20 mouse cellular contexts compared by ENCODE assay signal in genomic region chr8:97722627-97723026, GRCm38 (mm10).
A peak's percentile ranks its signal among the peaks of the same experiment; 100 is the strongest.
DNase-seq lines count a peak whose midpoint lies in the region; ATAC-seq and TF ChIP-seq lines count a peak whose summit lies in the region.
"Had no signal": no experiment of that assay in that cellular context is flagged by ENCODE, and none has a peak within 500 bp of the region (broad histone marks: within the 10 kb centered on the region; RNA-seq: fewer than 3 reads in every experiment).

No protein-coding gene starts in this region.

- H3K36me3 ChIP-seq in G1E (replicated peaks) (no peaks in the 10 kb centered on the region), MEL (ENCODE audit: control insufficient read depth in 1 of 2, insufficient read depth in 2 of 2, low read length in 2 of 2) (peaks cover 0 to 10% of the 10 kb centered on the region in 2 experiments; a peak in 2 of 4 replicates)
- H3K36me3 ChIP-seq in stomach, postnatal 0 days (ENCODE audit: control insufficient read depth, insufficient read depth, low read length) = no peaks in the 10 kb centered on the region

- TF ChIP-seq EP300 in MEL (IDR thresholded peaks at IDR 0.05; ENCODE audit: low read depth in 1 of 2, low read length in 2 of 2) = peak; percentile 87 to 89
- TF ChIP-seq EP300 in stomach, postnatal 0 days (optimal IDR thresholded peaks at IDR 0.05) = no peak

- no peak overlapping the region for H3K4me3 ChIP-seq in G1E (ENCODE audit: low read depth, low read length)
- H3K4me3 ChIP-seq in MEL (ENCODE audit: control insufficient read depth in 1 of 2, insufficient read depth in 1 of 2, low read depth in 2 of 2, low read length in 2 of 2) = no peak overlapping the region
- no peak overlapping the region for H3K4me3 ChIP-seq in stomach, postnatal 0 days (ENCODE audit: low read depth, low read length)

- H3K27me3 ChIP-seq in G1E (ENCODE audit: insufficient read depth, low read length) (no peaks in the 10 kb centered on the region), MEL (ENCODE audit: control insufficient read depth in 1 of 2, insufficient read depth in 2 of 2, low read length in 2 of 2) (no peaks in the 10 kb centered on the region)
- H3K27me3 ChIP-seq in stomach, postnatal 0 days (ENCODE audit: control insufficient read depth, insufficient read depth, low read length) = no peaks in the 10 kb centered on the region
- H3K27me3 ChIP-seq: CH12.LX, Patski had no signal

- TF ChIP-seq POLR2A in MEL (IDR thresholded peaks at IDR 0.05; ENCODE audit: control insufficient read depth in 1 of 2, insufficient read depth in 1 of 2, low read depth in 1 of 2, low read length in 2 of 2, poor library complexity in 1 of 2) = no peak

- ATAC-seq in G1E (ENCODE audit: extremely low read depth, insufficient number of reproducible peaks, low FRiP score, poor library complexity, severe bottlenecking) = 0 out of 2 replicates have a peak, but pooled peaks have one; percentile 8
- no peak for ATAC-seq in stomach, postnatal 0 days (ENCODE audit: low FRiP score, low TSS enrichment)
- ATAC-seq: activated CD4-positive, CD25-positive, alpha-beta regulatory T cell, adult 4 months; CD4-positive, CD25-positive, alpha-beta regulatory T cell, adult 4 months; Patski had no signal

- no peak overlapping the region for H3K9ac ChIP-seq in MEL (ENCODE audit: control insufficient read depth, low read depth, low read length, poor library complexity, severe bottlenecking)
- no peak overlapping the region for H3K9ac ChIP-seq in stomach, postnatal 0 days (ENCODE audit: low read length)

- H3K9me3 ChIP-seq in G1E (replicated peaks) (no peaks in the 10 kb centered on the region), MEL (replicated peaks; ENCODE audit: insufficient read depth, low read length) (no peaks in the 10 kb centered on the region)
- H3K9me3 ChIP-seq in stomach, postnatal 0 days (ENCODE audit: control insufficient read depth, low read length) = no peaks in the 10 kb centered on the region

- no peak overlapping the region for H3K4me2 ChIP-seq in stomach, postnatal 0 days (replicated peaks; ENCODE audit: low read depth)

- TF ChIP-seq CTCF in G1E (IDR thresholded peaks at IDR 0.05; ENCODE audit: low read depth, low read length) (no peak), MEL (IDR thresholded peaks at IDR 0.05 in 2 of 3, conservative IDR thresholded peaks at IDR 0.05 in 1 of 3; ENCODE audit: control insufficient read depth in 1 of 3, insufficient read depth in 1 of 3, low read depth in 2 of 3, low read length in 3 of 3, poor library complexity in 1 of 3, severe bottlenecking in 1 of 3) (no peak)
- TF ChIP-seq CTCF in stomach, postnatal 0 days (IDR thresholded peaks at IDR 0.05; ENCODE audit: low read depth) = no peak

- DNase-seq in G1E (ENCODE audit: low spot score) (no peak), MEL (ENCODE audit: low read depth, low spot score) (peak; percentile 64)
- DNase-seq in stomach, postnatal 0 days (ENCODE audit: low spot score) = no peak
- no peak for DNase-seq in cerebellum, adult 8-10 months
- DNase-seq: adrenal gland, adult 2 months; adrenal gland, adult 8-10 months; adrenal gland, postnatal 10 days; adrenal gland, postnatal 14 days; adrenal gland, postnatal 25 days; adrenal gland, postnatal 36 days; B cell, adult 2 months; cerebellum, adult 11 months; cerebellum, adult 11-12 months; cerebellum, adult 18-20 months; cerebellum, adult 2 months; cerebellum, adult 9-10 months had no signal

- no peak for TF ChIP-seq RAD21 in MEL (IDR thresholded peaks at IDR 0.05; ENCODE audit: low read depth, low read length)

- H3K27ac ChIP-seq in MEL (ENCODE audit: control insufficient read depth, low read depth, low read length) = peak overlapping the region; percentile 37
- H3K27ac ChIP-seq in stomach, postnatal 0 days (replicated peaks) = no peak overlapping the region

- 77% methylated on average over 4 of the region's 4 CpGs for WGBS in stomach, postnatal 0 days

- no peaks in the 10 kb centered on the region for H3K4me1 ChIP-seq in G1E (ENCODE audit: insufficient read depth, low read depth, low read length)
- H3K4me1 ChIP-seq in MEL (ENCODE audit: control insufficient read depth in 1 of 2, insufficient read depth in 2 of 2, low read length in 2 of 2) = peaks cover 7% of the 10 kb centered on the region in 2 experiments
- H3K4me1 ChIP-seq in stomach, postnatal 0 days (replicated peaks; ENCODE audit: control insufficient read depth, insufficient read depth) = no peaks in the 10 kb centered on the region

- no peaks in the 10 kb centered on the region for H3K79me2 ChIP-seq in MEL (ENCODE audit: control insufficient read depth, insufficient read depth, low read length, poor library complexity)

TF ChIP-seq in MEL, 35 proteins besides CTCF, POLR2A, EP300 and RAD21:
- peak; percentile 72 for TF ChIP-seq ZNF384 (IDR thresholded peaks at IDR 0.05; ENCODE audit: low read depth, low read length)
- no peak for TF ChIP-seq MEF2A (IDR thresholded peaks at IDR 0.05; ENCODE audit: extremely low read depth, insufficient replicate concordance, low read depth, low read length, poor library complexity, severe bottlenecking)
- peak; percentile 83 for TF ChIP-seq ETS1 (IDR thresholded peaks at IDR 0.05; ENCODE audit: low read depth, low read length)
- TF ChIP-seq MXI1 (IDR thresholded peaks at IDR 0.05; ENCODE audit: low read depth, low read length) = peak; percentile 55; the same call in 1 of the 2 replicates
- no peak for TF ChIP-seq ZMIZ1 (IDR thresholded peaks at IDR 0.05; ENCODE audit: low read depth, low read length)
- no peak for TF ChIP-seq JUND (IDR thresholded peaks at IDR 0.05; ENCODE audit: low read depth, low read length)
- TF ChIP-seq UBTF (IDR thresholded peaks at IDR 0.05; ENCODE audit: borderline replicate concordance, insufficient read depth, low read depth, low read length) = no peak
- no peak for TF ChIP-seq GABPA (IDR thresholded peaks at IDR 0.05; ENCODE audit: low read depth, low read length)
- no peak for TF ChIP-seq HCFC1 (IDR thresholded peaks at IDR 0.05; ENCODE audit: low read depth, low read length)
- no peak; the same call in 1 of the 2 replicates for TF ChIP-seq SIN3A (IDR thresholded peaks at IDR 0.05; ENCODE audit: low read length)
- TF ChIP-seq KAT2A (conservative IDR thresholded peaks at IDR 0.05; ENCODE audit: low read depth, low read length) = no peak
- TF ChIP-seq POLR2AphosphoS2 (IDR thresholded peaks at IDR 0.05; ENCODE audit: low read length) = no peak
- TF ChIP-seq MAZ (IDR thresholded peaks at IDR 0.05; ENCODE audit: low read depth, low read length) = no peak
- no peak for TF ChIP-seq USF2 (IDR thresholded peaks at IDR 0.05; ENCODE audit: borderline replicate concordance in 1 of 2, insufficient read depth in 1 of 2, low read depth in 1 of 2, low read length in 2 of 2)
- no peak for TF ChIP-seq TAL1 (IDR thresholded peaks at IDR 0.05; ENCODE audit: low read length)
- peak; percentile 30; the same call in 1 of the 2 replicates for TF ChIP-seq ELF1 (IDR thresholded peaks at IDR 0.05; ENCODE audit: low read depth, low read length)
- TF ChIP-seq SMC3 (IDR thresholded peaks at IDR 0.05; ENCODE audit: low read depth, low read length) = no peak
- no peak for TF ChIP-seq ZKSCAN1 (IDR thresholded peaks at IDR 0.05; ENCODE audit: low read depth, low read length)
- no peak for TF ChIP-seq CHD1 (IDR thresholded peaks at IDR 0.05; ENCODE audit: low read depth, low read length)
- no peak for TF ChIP-seq POLR2AphosphoS5 (IDR thresholded peaks at IDR 0.05; ENCODE audit: borderline replicate concordance, low read depth, low read length)
- TF ChIP-seq E2F4 (IDR thresholded peaks at IDR 0.05; ENCODE audit: borderline replicate concordance, low read depth, low read length) = no peak
- no peak for TF ChIP-seq TBP (IDR thresholded peaks at IDR 0.05; ENCODE audit: low read depth, low read length)
- TF ChIP-seq USF1 (IDR thresholded peaks at IDR 0.05; ENCODE audit: low read depth, low read length) = no peak
- no peak for TF ChIP-seq CHD2 (IDR thresholded peaks at IDR 0.05; ENCODE audit: low read length)
- TF ChIP-seq MYC (IDR thresholded peaks at IDR 0.05; ENCODE audit: low read depth, low read length) = peak; percentile 69; the same call in 1 of the 2 replicates
- peak; percentile 20; the same call in 1 of the 2 replicates for TF ChIP-seq MAFK (IDR thresholded peaks at IDR 0.05; ENCODE audit: borderline replicate concordance, low read depth, low read length)
- no peak for TF ChIP-seq MYB (IDR thresholded peaks at IDR 0.05; ENCODE audit: low read depth, low read length)
- TF ChIP-seq RCOR1 (IDR thresholded peaks at IDR 0.05; ENCODE audit: low read depth, low read length) = peak; percentile 81
- no peak for TF ChIP-seq MAX (IDR thresholded peaks at IDR 0.05; ENCODE audit: low read length)
- TF ChIP-seq TCF12 (IDR thresholded peaks at IDR 0.05; ENCODE audit: low read depth, low read length) = peak; percentile 85
- no peak for TF ChIP-seq NRF1 (IDR thresholded peaks at IDR 0.05; ENCODE audit: insufficient read depth, low read depth, low read length, poor library complexity, severe bottlenecking)
- TF ChIP-seq GATA1 (IDR thresholded peaks at IDR 0.05; ENCODE audit: low read depth, low read length) = peak; percentile 68
- TF ChIP-seq BHLHE40 (IDR thresholded peaks at IDR 0.05; ENCODE audit: borderline replicate concordance, low read depth, low read length) = no peak
- TF ChIP-seq NELFE (IDR thresholded peaks at IDR 0.05; ENCODE audit: low read depth, low read length) = no peak
- peak; percentile 12; the same call in 1 of the 2 replicates for TF ChIP-seq ZC3H11A (IDR thresholded peaks at IDR 0.05; ENCODE audit: low read depth, low read length)
TF ChIP-seq in MEL: peak in this region for 10.
